Mouse (Mus musculus): ENCODE results near the gene Adgrf1. TPM values are rescaled to one million over a fixed set of nuclear protein-coding genes. Genes with fewer than 3 reads are reported as not detected.
A peak's percentile ranks its signal among the peaks of the same experiment; 100 is the strongest.
"Not testable (repeated sequence)": the region's sequence is repeated elsewhere in the genome, so short reads cannot be mapped to it uniquely, and the experiment has no call there.

The Adgrf1 gene
- polyA plus RNA-seq, 1 experiment from 2014 or later = not detected

- Histone ChIP-seq H3K4me3 (ENCODE audit: low read depth, low read length) (no peak overlapping the region), H3K9ac (ENCODE audit: low read length) (no peak overlapping the region), H3K27me3 (ENCODE audit: control insufficient read depth, insufficient read depth, low read length) (no peaks in the 10 kb centered on the region), H3K4me2 (no peak overlapping the region), H3K4me1 (ENCODE audit: control insufficient read depth, insufficient read depth, low read length) (no peaks in the 10 kb centered on the region), H3K36me3 (ENCODE audit: control insufficient read depth, insufficient read depth, low read length) (no peaks in the 10 kb centered on the region), H3K9me3 (ENCODE audit: control insufficient read depth, low read length) (no peaks in the 10 kb centered on the region), H3K27ac (ENCODE audit: low read depth, low read length) (no peak overlapping the region)
- ATAC-seq (ENCODE audit: low FRiP score) (no peak), DNase-seq (ENCODE audit: low spot score, missing footprints) (no peak)
- WGBS = 86% methylated on average over 2 of the region's 2 CpGs
Measured at GRCm38 (mm10) chr17:43337643-43338042, 67.5 kb downstream of the Adgrf1 start.

- H3K9me3 ChIP-seq (ENCODE audit: control insufficient read depth, low read length) = no peaks in the 10 kb centered on the region
- H3K27me3 ChIP-seq (ENCODE audit: control insufficient read depth, insufficient read depth, low read length) = no peaks in the 10 kb centered on the region
- WGBS = 87% methylated on average over 3 of the region's 3 CpGs
- ATAC-seq (ENCODE audit: low FRiP score) (no peak), DNase-seq (ENCODE audit: low spot score, missing footprints) (no peak)
- no peak overlapping the region for H3K27ac ChIP-seq (ENCODE audit: low read depth, low read length)
- no peaks in the 10 kb centered on the region for H3K4me1 ChIP-seq (ENCODE audit: control insufficient read depth, insufficient read depth, low read length)
- no peak overlapping the region for H3K4me2 ChIP-seq
- no peak overlapping the region for H3K9ac ChIP-seq (ENCODE audit: low read length)
- H3K36me3 ChIP-seq (ENCODE audit: control insufficient read depth, insufficient read depth, low read length) = no peaks in the 10 kb centered on the region
- no peak overlapping the region for H3K4me3 ChIP-seq (ENCODE audit: low read depth, low read length)
Measured at GRCm38 (mm10) chr17:43338279-43338678, 68.2 kb downstream of the Adgrf1 start.

GRCm38 (mm10) chr17:43346499-43346898, 76.4 kb downstream of the Adgrf1 start:
- ATAC-seq (ENCODE audit: low FRiP score); H3K9ac ChIP-seq (ENCODE audit: low read length); H3K4me3 ChIP-seq (ENCODE audit: low read depth, low read length); H3K4me1 ChIP-seq (ENCODE audit: control insufficient read depth, insufficient read depth, low read length); DNase-seq (ENCODE audit: low spot score, missing footprints); H3K27me3 ChIP-seq (ENCODE audit: control insufficient read depth, insufficient read depth, low read length); H3K4me2 ChIP-seq; H3K27ac ChIP-seq (ENCODE audit: low read depth, low read length); H3K9me3 ChIP-seq (ENCODE audit: control insufficient read depth, low read length); H3K36me3 ChIP-seq (ENCODE audit: control insufficient read depth, insufficient read depth, low read length): not testable (repeated sequence)
- WGBS = 93% methylated on average over 2 of the region's 2 CpGs

- no peak for ATAC-seq (ENCODE audit: low FRiP score)
- 14% methylated on average over 9 of the region's 9 CpGs for WGBS
- no peak overlapping the region for H3K4me3 ChIP-seq (ENCODE audit: low read depth, low read length)
- H3K4me1 ChIP-seq (ENCODE audit: control insufficient read depth, insufficient read depth, low read length) = no peaks in the 10 kb centered on the region; the same call in 1 of the 2 replicates
- H3K36me3 ChIP-seq (ENCODE audit: control insufficient read depth, insufficient read depth, low read length) = no peaks in the 10 kb centered on the region
- DNase-seq (ENCODE audit: low spot score, missing footprints) = peak; percentile 85
- H3K27me3 ChIP-seq (ENCODE audit: control insufficient read depth, insufficient read depth, low read length) = no peaks in the 10 kb centered on the region
- H3K27ac ChIP-seq (ENCODE audit: low read depth, low read length) = no peak overlapping the region
- H3K9ac ChIP-seq (ENCODE audit: low read length) = no peak overlapping the region
- no peaks in the 10 kb centered on the region for H3K9me3 ChIP-seq (ENCODE audit: control insufficient read depth, low read length)
- no peak overlapping the region for H3K4me2 ChIP-seq
Measured at GRCm38 (mm10) chr17:43357902-43358539, 87.9 kb downstream of the Adgrf1 start.

GRCm38 (mm10) chr17:43359826-43360619, 89.9 kb downstream of the Adgrf1 start, which contains the start of gene Adgrf5:
TSS of gene Adgrf5 (plus strand) at chr17:43360451.
- 66% methylated on average over 16 of the region's 16 CpGs for WGBS
- no peak within 1 kb of the TSS for H3K9ac ChIP-seq (ENCODE audit: low read length)
- H3K36me3 ChIP-seq (ENCODE audit: control insufficient read depth, insufficient read depth, low read length) = no peaks in the 10 kb centered on the region
- peak; percentile 49 for DNase-seq (ENCODE audit: low spot score, missing footprints)
- ATAC-seq (ENCODE audit: low FRiP score) = no peak
- H3K4me2 ChIP-seq = no peak within 1 kb of the TSS
- no peaks in the 10 kb centered on the region; the same call in 1 of the 2 replicates for H3K4me1 ChIP-seq (ENCODE audit: control insufficient read depth, insufficient read depth, low read length)
- no peak within 1 kb of the TSS for H3K4me3 ChIP-seq (ENCODE audit: low read depth, low read length)
- H3K27ac ChIP-seq (ENCODE audit: low read depth, low read length) = no peak within 1 kb of the TSS
- H3K9me3 ChIP-seq (ENCODE audit: control insufficient read depth, low read length) = no peaks in the 10 kb centered on the region
- no peaks in the 10 kb centered on the region for H3K27me3 ChIP-seq (ENCODE audit: control insufficient read depth, insufficient read depth, low read length)

GRCm38 (mm10) chr17:43361021-43361420, 90.9 kb downstream of the Adgrf1 start:
- 83% methylated on average over 11 of the region's 11 CpGs for WGBS
- Histone ChIP-seq H3K27ac (ENCODE audit: low read depth, low read length) (no peak overlapping the region), H3K9ac (ENCODE audit: low read length) (no peak overlapping the region), H3K4me1 (ENCODE audit: control insufficient read depth, insufficient read depth, low read length) (no peaks in the 10 kb centered on the region; the same call in 1 of the 2 replicates), H3K27me3 (ENCODE audit: control insufficient read depth, insufficient read depth, low read length) (no peaks in the 10 kb centered on the region), H3K36me3 (ENCODE audit: control insufficient read depth, insufficient read depth, low read length) (no peaks in the 10 kb centered on the region), H3K4me3 (ENCODE audit: low read depth, low read length) (no peak overlapping the region), H3K4me2 (no peak overlapping the region), H3K9me3 (ENCODE audit: control insufficient read depth, low read length) (no peaks in the 10 kb centered on the region)
- DNase-seq (ENCODE audit: low spot score, missing footprints) (peak; percentile 56), ATAC-seq (ENCODE audit: low FRiP score) (no peak)

GRCm38 (mm10) chr17:43362362-43362761, 92.2 kb downstream of the Adgrf1 start:
- no peak overlapping the region for H3K4me3 ChIP-seq (ENCODE audit: low read depth, low read length)
- no peak overlapping the region for H3K9ac ChIP-seq (ENCODE audit: low read length)
- 63% methylated on average over 11 of the region's 11 CpGs for WGBS
- H3K4me2 ChIP-seq = no peak overlapping the region
- no peak overlapping the region for H3K27ac ChIP-seq (ENCODE audit: low read depth, low read length)
- H3K36me3 ChIP-seq (ENCODE audit: control insufficient read depth, insufficient read depth, low read length) = no peaks in the 10 kb centered on the region
- no peaks in the 10 kb centered on the region for H3K9me3 ChIP-seq (ENCODE audit: control insufficient read depth, low read length)
- no peaks in the 10 kb centered on the region; the same call in 1 of the 2 replicates for H3K4me1 ChIP-seq (ENCODE audit: control insufficient read depth, insufficient read depth, low read length)
- ATAC-seq (ENCODE audit: low FRiP score) = no peak
- H3K27me3 ChIP-seq (ENCODE audit: control insufficient read depth, insufficient read depth, low read length) = no peaks in the 10 kb centered on the region
- peak; percentile 78 for DNase-seq (ENCODE audit: low spot score, missing footprints)

GRCm38 (mm10) chr17:43362881-43363280, 92.8 kb downstream of the Adgrf1 start:
- 70% methylated on average over 6 of the region's 6 CpGs for WGBS
- no peak for DNase-seq (ENCODE audit: low spot score, missing footprints)
- Histone ChIP-seq H3K9ac (ENCODE audit: low read length) (no peak overlapping the region), H3K27me3 (ENCODE audit: control insufficient read depth, insufficient read depth, low read length) (no peaks in the 10 kb centered on the region), H3K4me1 (ENCODE audit: control insufficient read depth, insufficient read depth, low read length) (no peaks in the 10 kb centered on the region; the same call in 1 of the 2 replicates), H3K27ac (ENCODE audit: low read depth, low read length) (no peak overlapping the region), H3K9me3 (ENCODE audit: control insufficient read depth, low read length) (no peaks in the 10 kb centered on the region), H3K4me3 (ENCODE audit: low read depth, low read length) (no peak overlapping the region), H3K36me3 (ENCODE audit: control insufficient read depth, insufficient read depth, low read length) (no peaks in the 10 kb centered on the region), H3K4me2 (no peak overlapping the region)
- ATAC-seq (ENCODE audit: low FRiP score) = no peak

- no peak overlapping the region for H3K4me2 ChIP-seq
- no peaks in the 10 kb centered on the region for H3K9me3 ChIP-seq (ENCODE audit: control insufficient read depth, low read length)
- no peak overlapping the region for H3K4me3 ChIP-seq (ENCODE audit: low read depth, low read length)
- ATAC-seq (ENCODE audit: low FRiP score) (no peak), DNase-seq (ENCODE audit: low spot score, missing footprints) (no peak)
- H3K27me3 ChIP-seq (ENCODE audit: control insufficient read depth, insufficient read depth, low read length) = no peaks in the 10 kb centered on the region
- 70% methylated on average over 6 of the region's 6 CpGs for WGBS
- H3K27ac ChIP-seq (ENCODE audit: low read depth, low read length) = no peak overlapping the region
- H3K36me3 ChIP-seq (ENCODE audit: control insufficient read depth, insufficient read depth, low read length) = no peaks in the 10 kb centered on the region
- H3K9ac ChIP-seq (ENCODE audit: low read length) = no peak overlapping the region
- H3K4me1 ChIP-seq (ENCODE audit: control insufficient read depth, insufficient read depth, low read length) = no peaks in the 10 kb centered on the region
Measured at GRCm38 (mm10) chr17:43363921-43364320, 93.8 kb downstream of the Adgrf1 start.

Measured in midbrain, embryonic 11.5 days (tissue).